Mouse (Mus musculus): ENCODE measurements around the gene Coq10a.

- TF ChIP-seq CTCF (IDR thresholded peaks at IDR 0.05; ENCODE audit: low read depth) (no peak), EP300 (optimal IDR thresholded peaks at IDR 0.05) (no peak)
Measured at GRCm38 (mm10) chr10:128410560-128410845, 41.7 kb upstream of the Coq10a start.
